Mouse (Mus musculus): ENCODE results near the gene Mkln1.

Mkln1 gene

GRCm38 (mm10) chr6:31398431-31399205, at the start of gene Mkln1:
Mkln1 (plus strand) TSS chr6:31398735.
- DNase-seq (ENCODE audit: low spot score in 2 of 2): peak; percentile 94

- DNase-seq (ENCODE audit: low spot score in 2 of 2): peak in 1 of 2 experiments; percentile 37
Measured at GRCm38 (mm10) chr6:31356444-31357191, 41.9 kb upstream of the Mkln1 start.

- DNase-seq (ENCODE audit: low spot score in 2 of 2): peak in 1 of 2 experiments; percentile 40
Measured at GRCm38 (mm10) chr6:31357286-31357685, 41.2 kb upstream of the Mkln1 start.

GRCm38 (mm10) chr6:31362617-31363016, 35.9 kb upstream of the Mkln1 start:
- no peak for DNase-seq (ENCODE audit: low spot score in 2 of 2)

GRCm38 (mm10) chr6:31364399-31364798, 34.1 kb upstream of the Mkln1 start:
- no peak for DNase-seq (ENCODE audit: low spot score in 2 of 2)

GRCm38 (mm10) chr6:31367947-31368346, 30.6 kb upstream of the Mkln1 start:
- no peak for DNase-seq (ENCODE audit: low spot score in 2 of 2)

GRCm38 (mm10) chr6:31368559-31368958, 30.0 kb upstream of the Mkln1 start:
- no peak for DNase-seq (ENCODE audit: low spot score in 2 of 2)

- peak in 1 of 2 experiments; percentile 37 for DNase-seq (ENCODE audit: low spot score in 2 of 2)
Measured at GRCm38 (mm10) chr6:31369875-31370274, 28.7 kb upstream of the Mkln1 start.

GRCm38 (mm10) chr6:31370550-31371061, 27.9 kb upstream of the Mkln1 start:
- peak in 1 of 2 experiments; percentile 35 for DNase-seq (ENCODE audit: low spot score in 2 of 2)

- DNase-seq (ENCODE audit: low spot score in 2 of 2): no peak
Measured at GRCm38 (mm10) chr6:31371140-31371539, 27.4 kb upstream of the Mkln1 start.

- no peak for DNase-seq (ENCODE audit: low spot score in 2 of 2)
Measured at GRCm38 (mm10) chr6:31372620-31373019, 25.9 kb upstream of the Mkln1 start.

- no peak for DNase-seq (ENCODE audit: low spot score in 2 of 2)
Measured at GRCm38 (mm10) chr6:31373084-31373673, 25.4 kb upstream of the Mkln1 start.

- DNase-seq (ENCODE audit: low spot score in 2 of 2): no peak
Measured at GRCm38 (mm10) chr6:31382989-31383388, 15.5 kb upstream of the Mkln1 start.

GRCm38 (mm10) chr6:31384794-31385193, 13.7 kb upstream of the Mkln1 start:
- DNase-seq (ENCODE audit: low spot score in 2 of 2): no peak

- no peak for DNase-seq (ENCODE audit: low spot score in 2 of 2)
Measured at GRCm38 (mm10) chr6:31385281-31386145, 13.0 kb upstream of the Mkln1 start.

- no peak for DNase-seq (ENCODE audit: low spot score in 2 of 2)
Measured at GRCm38 (mm10) chr6:31389716-31390115, 8.8 kb upstream of the Mkln1 start.

GRCm38 (mm10) chr6:31390243-31390981, 8.1 kb upstream of the Mkln1 start:
- no peak for DNase-seq (ENCODE audit: low spot score in 2 of 2)

- no peak for DNase-seq (ENCODE audit: low spot score in 2 of 2)
Measured at GRCm38 (mm10) chr6:31392871-31393270, 5.7 kb upstream of the Mkln1 start.

GRCm38 (mm10) chr6:31396118-31396517, 2.4 kb upstream of the Mkln1 start:
- DNase-seq (ENCODE audit: low spot score in 2 of 2): no peak

GRCm38 (mm10) chr6:31397308-31397707, 1.2 kb upstream of the Mkln1 start:
- DNase-seq (ENCODE audit: low spot score in 2 of 2): no peak

All from right cerebral cortex, postnatal 10 days (tissue).